Mouse (Mus musculus) left cerebral cortex, postnatal 10 days (tissue): ENCODE results near the gene Il1rl1. TPM values are rescaled to one million over a fixed set of nuclear protein-coding genes. Genes with fewer than 3 reads are reported as not detected.

Experiments
- DNase-seq, 2 experiments: peaks; one replicate each; pipeline ENCODE4 v3.0.0; 2021 to 2022; ENCODE audit warnings: low spot score in 2 of 2, mixed read lengths in 1 of 2; ENCODE audit errors: extremely low spot score in 1 of 2
- intact Hi-C: fragments of 180-260 bp; cut with DNase I; formaldehyde crosslinking; loops from one replicate; pipeline ENCODE4 v1.15.1; 2025
- total RNA-seq, 2 experiments: library from RNA; stranded (reverse); gene quantifications; 2 replicates each; pipeline ENCODE4 v1.2.3; 2021

The Il1rl1 gene
- under 1 TPM; 0.21 to 0.53 TPM for total RNA-seq

DNA sequence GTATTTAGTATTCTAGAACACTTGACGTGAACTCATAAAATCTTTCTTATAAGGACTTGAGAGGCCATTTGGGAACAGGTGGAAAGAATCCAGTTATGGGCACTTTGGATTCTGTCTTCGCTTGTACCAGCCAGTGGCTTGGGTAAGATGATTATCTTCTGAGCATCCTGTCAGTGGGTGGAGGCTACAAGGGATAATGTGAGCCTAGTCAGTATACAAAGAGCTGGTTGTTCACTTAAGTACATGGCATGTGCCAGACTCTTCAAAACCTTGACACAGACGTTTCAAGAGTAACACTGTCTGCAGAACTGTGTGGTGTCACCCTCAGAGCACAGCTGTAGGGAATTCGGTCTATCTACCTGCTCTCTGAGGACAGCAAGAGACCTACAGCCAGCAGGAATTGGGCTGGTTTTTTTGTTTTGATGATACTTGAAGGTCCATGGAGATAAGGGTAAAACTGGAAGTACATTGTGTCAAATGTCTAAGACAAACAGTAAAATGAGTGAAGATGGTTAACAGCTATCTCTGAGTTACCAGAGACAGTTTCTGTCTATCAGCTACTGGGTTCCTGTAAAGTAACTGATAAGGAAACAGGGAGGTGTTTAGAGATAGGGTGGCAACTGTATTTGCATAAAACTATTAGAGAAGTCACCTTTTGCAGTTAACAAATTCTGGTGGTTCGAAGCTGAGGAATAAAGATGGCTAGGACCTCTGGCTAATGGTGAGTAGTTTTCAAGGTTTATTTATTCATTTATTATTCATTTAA, at the start of gene Il1rl1:
Gene Il1rl1, plus strand, starts transcription at position 661 of the 766 bp plus-strand sequence.
- intact Hi-C loops: no loop called here

GRCm38 (mm10) chr1:40380111-40380510, 49.3 kb upstream of the Il1rl1 start:
- intact Hi-C loops: no loop called here
- peak; percentile 40 to 75 for DNase-seq

More for the DNA sequence above, at the start of gene Il1rl1:
- DNase-seq: no peak

DNA sequence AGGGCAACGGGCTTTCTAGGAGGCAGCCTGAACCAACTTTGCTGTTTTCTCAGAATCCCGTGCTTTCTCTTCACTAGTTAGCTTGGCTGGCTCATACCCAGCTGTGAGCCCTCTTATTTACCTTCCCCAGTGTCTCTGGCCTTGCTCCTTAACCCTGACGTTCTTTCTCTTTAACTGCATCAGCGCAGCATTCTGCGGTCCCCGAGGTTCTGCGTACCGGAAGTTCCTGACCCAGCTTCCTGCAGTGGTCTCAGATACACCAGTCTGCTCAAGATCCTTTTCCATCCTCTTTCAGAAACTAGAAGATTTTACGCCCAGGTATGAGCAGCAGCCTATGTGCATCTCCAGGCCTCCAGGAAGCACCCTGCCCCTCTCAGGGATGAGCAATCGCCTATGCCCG, 48.4 kb upstream of the Il1rl1 start:
- intact Hi-C loops: no loop called here

GRCm38 (mm10) chr1:40382841-40383240, 46.5 kb upstream of the Il1rl1 start:
- no peak for DNase-seq
- intact Hi-C loops: no loop called here

More for the DNA sequence above, 48.4 kb upstream of the Il1rl1 start:
- no peak for DNase-seq

- no peak for DNase-seq
- intact Hi-C loops: no loop called here
Measured at GRCm38 (mm10) chr1:40384931-40385545, 44.3 kb upstream of the Il1rl1 start.

DNA sequence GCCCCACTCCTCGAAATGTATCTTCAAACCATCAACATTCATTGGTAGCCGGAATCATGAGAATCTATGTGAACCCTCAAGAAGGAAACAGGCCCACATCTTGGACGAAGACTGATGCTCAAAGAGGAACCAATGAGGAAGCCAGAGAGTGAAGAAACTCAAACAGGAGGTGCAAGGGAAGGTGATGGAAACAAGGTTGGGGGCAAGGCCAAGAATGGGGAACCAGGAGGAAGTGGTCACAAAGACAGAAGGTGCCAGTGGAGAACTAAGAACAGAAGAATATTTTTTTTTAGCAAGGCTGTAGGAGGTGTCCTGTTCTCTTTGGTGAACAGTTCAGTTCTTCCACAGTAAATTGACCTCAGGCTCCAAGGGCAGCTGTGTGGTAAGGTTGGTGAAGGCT, 38.0 kb upstream of the Il1rl1 start:
- intact Hi-C loops: no loop called here
- DNase-seq: no peak

DNA sequence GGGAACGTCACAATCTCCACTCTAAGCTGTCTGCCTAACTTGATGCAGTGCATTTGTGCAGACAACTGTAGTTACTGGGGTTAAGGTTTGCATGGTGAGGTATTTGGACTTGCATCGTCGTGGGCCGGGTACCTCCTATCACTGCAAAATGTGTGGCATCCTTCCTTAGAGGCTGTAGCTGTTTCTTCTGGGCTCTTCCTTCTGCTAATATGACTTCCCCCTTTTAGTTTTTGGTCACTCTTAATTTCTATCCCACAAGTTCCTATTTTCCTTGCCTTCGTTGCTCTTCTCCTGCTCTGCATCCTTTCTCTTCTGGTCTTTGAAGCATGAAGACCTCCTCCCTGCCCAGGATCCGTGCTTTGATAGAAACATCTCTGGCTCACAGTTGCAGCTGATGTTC, 36.8 kb upstream of the Il1rl1 start:
- intact Hi-C loops: no loop called here
- DNase-seq: no peak

DNA sequence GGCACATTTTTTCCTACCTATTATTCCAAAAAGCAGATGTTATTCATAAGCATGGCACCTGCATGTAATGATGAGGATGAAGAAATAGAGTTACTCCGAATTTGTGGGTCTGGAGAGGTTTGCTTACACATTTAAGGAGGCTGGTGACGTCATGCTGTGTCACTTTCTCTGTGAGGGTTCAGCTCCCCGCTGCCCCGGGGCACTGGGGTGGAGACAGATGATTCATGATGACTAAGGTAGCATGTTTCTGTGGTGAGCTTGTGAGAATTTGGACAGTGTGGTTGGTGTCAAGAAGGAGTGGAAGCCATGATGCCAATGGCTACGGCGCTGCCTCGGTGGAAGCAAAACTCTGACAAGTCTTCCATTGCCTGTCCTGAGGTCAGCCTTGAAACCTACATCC, 36.2 kb upstream of the Il1rl1 start:
- no peak for DNase-seq
- intact Hi-C loops: no loop called here

GRCm38 (mm10) chr1:40399639-40400038, 29.7 kb upstream of the Il1rl1 start:
- intact Hi-C loops: no loop called here
- no peak for DNase-seq

GRCm38 (mm10) chr1:40404682-40405081, 24.7 kb upstream of the Il1rl1 start:
- intact Hi-C loops: no loop called here
- DNase-seq: no peak

GRCm38 (mm10) chr1:40409882-40410281, 19.5 kb upstream of the Il1rl1 start:
- intact Hi-C loops: no loop called here

GRCm38 (mm10) chr1:40413039-40413438, 16.3 kb upstream of the Il1rl1 start:
- intact Hi-C loops: no loop called here

More at GRCm38 (mm10) chr1:40409882-40410281, 19.5 kb upstream of the Il1rl1 start:
- DNase-seq: no peak

DNA sequence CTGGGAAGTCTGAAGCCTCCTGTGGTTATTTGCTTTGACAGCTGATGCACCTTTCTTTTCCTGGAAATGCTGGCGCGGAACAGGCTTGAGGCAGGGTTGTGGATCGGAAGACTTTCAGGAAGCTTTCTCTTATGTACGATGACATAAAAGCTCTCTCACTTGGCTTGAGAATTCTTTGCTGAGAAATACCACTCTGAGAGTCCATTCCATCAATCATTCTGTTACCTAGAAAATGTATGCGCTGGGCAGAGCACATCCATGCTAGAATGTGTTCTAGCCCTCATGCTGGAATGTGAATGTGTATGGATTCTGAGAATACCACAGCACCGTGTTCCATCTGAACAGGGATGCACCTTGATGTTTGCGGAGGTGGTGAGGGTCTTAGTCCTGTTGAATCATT, 15.1 kb upstream of the Il1rl1 start:
- intact Hi-C loops: no loop called here
- DNase-seq: no peak

More at GRCm38 (mm10) chr1:40413039-40413438, 16.3 kb upstream of the Il1rl1 start:
- DNase-seq: no peak

- DNase-seq: no peak
Measured at GRCm38 (mm10) chr1:40414863-40415656, 14.3 kb upstream of the Il1rl1 start.

GRCm38 (mm10) chr1:40417034-40417433, 12.3 kb upstream of the Il1rl1 start:
- intact Hi-C loops: no loop called here

More at GRCm38 (mm10) chr1:40414863-40415656, 14.3 kb upstream of the Il1rl1 start:
- intact Hi-C loops: no loop called here

DNA sequence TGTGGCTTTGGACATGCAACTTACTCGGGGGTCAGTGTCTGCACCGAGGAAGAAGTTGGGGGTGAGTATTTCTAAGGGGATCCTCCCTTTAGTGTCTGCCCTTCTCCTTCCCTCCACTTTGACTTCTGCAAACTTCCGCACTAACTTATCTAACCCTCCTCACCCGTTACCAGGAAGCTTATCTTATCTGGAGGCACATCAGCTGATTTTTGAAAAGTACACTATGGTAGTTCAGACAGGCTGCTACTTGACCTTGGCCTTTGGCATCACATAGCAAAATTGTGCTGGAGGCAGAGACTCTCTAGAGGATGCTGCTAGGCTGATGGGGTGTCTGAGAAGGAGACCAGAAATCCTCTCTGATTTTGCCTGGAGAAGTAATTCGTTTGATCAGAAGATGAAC, 10.9 kb upstream of the Il1rl1 start:
- intact Hi-C loops: no loop called here
- DNase-seq: no peak

More at GRCm38 (mm10) chr1:40417034-40417433, 12.3 kb upstream of the Il1rl1 start:
- no peak for DNase-seq

- no peak for DNase-seq
- intact Hi-C loops: no loop called here
Measured at GRCm38 (mm10) chr1:40423892-40424291, 5.5 kb upstream of the Il1rl1 start.

DNA sequence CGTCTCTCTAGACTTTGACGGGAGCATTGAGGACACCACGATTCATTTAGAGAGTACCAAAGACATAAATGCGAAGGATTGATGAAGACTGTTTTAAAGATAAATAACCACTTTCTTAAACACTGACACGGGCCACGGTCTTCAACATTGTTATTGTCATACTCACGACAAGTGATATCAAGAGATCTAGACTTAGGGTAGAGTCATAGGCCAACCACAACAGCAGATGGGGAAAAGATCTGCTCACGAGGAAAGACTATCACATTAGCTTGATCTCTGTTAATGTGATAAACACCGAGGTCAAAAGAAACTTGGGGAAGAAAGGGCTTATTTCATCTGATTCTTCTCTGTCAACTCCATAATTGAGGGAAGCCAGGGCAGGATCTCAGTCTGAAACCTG, 2.1 kb upstream of the Il1rl1 start:
- intact Hi-C loops: no loop called here
- DNase-seq: no peak

GRCm38 (mm10) chr1:40427901-40428300, 1.5 kb upstream of the Il1rl1 start:
- DNase-seq: no peak
- intact Hi-C loops: no loop called here
